Mouse (Mus musculus): Measurements from ENCODE around the gene C2cd2. TPM values are rescaled to one million over a fixed set of nuclear protein-coding genes. Genes with fewer than 3 reads are reported as not detected.

Gene C2cd2
- polyA plus RNA-seq, 1 experiment from 2014 or later, result 10.0 TPM

GRCm38 (mm10) chr16:97935815-97936214, 26.6 kb downstream of the C2cd2 start:
- H3K9ac ChIP-seq, result no peak overlapping the region
- H3K36me3 ChIP-seq (ENCODE audit: poor library complexity, severe bottlenecking), result no peaks in the 10 kb centered on the region
- no peak overlapping the region for H3K4me3 ChIP-seq
- no peaks in the 10 kb centered on the region for H3K27me3 ChIP-seq
- H3K4me1 ChIP-seq, result no peaks in the 10 kb centered on the region
- H3K27ac ChIP-seq, result no peak overlapping the region
- ATAC-seq, result no peak
- H3K4me2 ChIP-seq, result no peak overlapping the region
- no peaks in the 10 kb centered on the region for H3K9me3 ChIP-seq (replicated peaks)
- WGBS, result 82% methylated on average over 3 of the region's 3 CpGs

GRCm38 (mm10) chr16:97930231-97930630, 32.2 kb downstream of the C2cd2 start:
- Histone ChIP-seq H3K36me3 (ENCODE audit: poor library complexity, severe bottlenecking) (no peaks in the 10 kb centered on the region), H3K9ac (no peak overlapping the region), H3K4me1 (no peaks in the 10 kb centered on the region), H3K27me3 (no peaks in the 10 kb centered on the region), H3K4me2 (no peak overlapping the region), H3K4me3 (no peak overlapping the region), H3K27ac (no peak overlapping the region), H3K9me3 (replicated peaks) (no peaks in the 10 kb centered on the region)
- ATAC-seq, result no peak

- no peak for ATAC-seq
- H3K4me1 ChIP-seq, result no peaks in the 10 kb centered on the region
- no peak overlapping the region for H3K4me2 ChIP-seq
- no peaks in the 10 kb centered on the region for H3K36me3 ChIP-seq (ENCODE audit: poor library complexity, severe bottlenecking)
- no peaks in the 10 kb centered on the region for H3K9me3 ChIP-seq (replicated peaks)
- H3K27ac ChIP-seq, result no peak overlapping the region
- 67% methylated on average over 1 of the region's 1 CpGs for WGBS
- H3K27me3 ChIP-seq, result no peaks in the 10 kb centered on the region
- H3K4me3 ChIP-seq, result no peak overlapping the region
- H3K9ac ChIP-seq, result no peak overlapping the region
These were observed 32.9 kb downstream of the C2cd2 start for GRCm38 (mm10) chr16:97929520-97929919.

GRCm38 (mm10) chr16:97927331-97927938, 35.0 kb downstream of the C2cd2 start:
- WGBS, result 88% methylated on average over 3 of the region's 3 CpGs
- H3K4me2 ChIP-seq, result no peak overlapping the region
- no peak overlapping the region for H3K4me3 ChIP-seq
- H3K27me3 ChIP-seq, result 0 out of 2 replicates have a peak, but pooled peaks cover 2% of the 10 kb centered on the region
- H3K27ac ChIP-seq, result no peak overlapping the region
- H3K9ac ChIP-seq, result no peak overlapping the region
- 0 out of 2 replicates have a peak, but pooled peaks cover 4% of the 10 kb centered on the region for H3K4me1 ChIP-seq
- ATAC-seq, result no peak
- H3K36me3 ChIP-seq (ENCODE audit: poor library complexity, severe bottlenecking), result no peaks in the 10 kb centered on the region
- no peaks in the 10 kb centered on the region for H3K9me3 ChIP-seq (replicated peaks)

- no peak for ATAC-seq
- H3K9me3 ChIP-seq (replicated peaks), result no peaks in the 10 kb centered on the region
- no peak overlapping the region for H3K4me3 ChIP-seq
- H3K9ac ChIP-seq, result no peak overlapping the region
- 89% methylated on average over 9 of the region's 9 CpGs for WGBS
- H3K27ac ChIP-seq, result no peak overlapping the region
- H3K4me1 ChIP-seq, result peaks cover 10% of the 10 kb centered on the region
- H3K36me3 ChIP-seq (ENCODE audit: poor library complexity, severe bottlenecking), result no peaks in the 10 kb centered on the region
- H3K4me2 ChIP-seq, result no peak overlapping the region
- 0 out of 2 replicates have a peak, but pooled peaks cover 2% of the 10 kb centered on the region for H3K27me3 ChIP-seq
These were observed 36.0 kb downstream of the C2cd2 start for GRCm38 (mm10) chr16:97926381-97926780.

GRCm38 (mm10) chr16:97925760-97926159, 36.6 kb downstream of the C2cd2 start:
- Histone ChIP-seq H3K4me3 (no peak overlapping the region), H3K9ac (no peak overlapping the region), H3K9me3 (replicated peaks) (no peaks in the 10 kb centered on the region), H3K27me3 (0 out of 2 replicates have a peak, but pooled peaks cover 2% of the 10 kb centered on the region), H3K4me1 (peaks cover 16% of the 10 kb centered on the region), H3K27ac (no peak overlapping the region), H3K4me2 (no peak overlapping the region), H3K36me3 (ENCODE audit: poor library complexity, severe bottlenecking) (no peaks in the 10 kb centered on the region)
- no peak for ATAC-seq
- WGBS, result 86% methylated on average over 2 of the region's 2 CpGs

- no peaks in the 10 kb centered on the region for H3K36me3 ChIP-seq (ENCODE audit: poor library complexity, severe bottlenecking)
- no peak overlapping the region for H3K27ac ChIP-seq
- H3K4me1 ChIP-seq, result peaks cover 18% of the 10 kb centered on the region
- no peak overlapping the region for H3K4me3 ChIP-seq
- 86% methylated on average over 1 of the region's 1 CpGs for WGBS
- no peak overlapping the region for H3K4me2 ChIP-seq
- no peaks in the 10 kb centered on the region for H3K9me3 ChIP-seq (replicated peaks)
- ATAC-seq, result no peak
- H3K9ac ChIP-seq, result no peak overlapping the region
- 0 out of 2 replicates have a peak, but pooled peaks cover 2% of the 10 kb centered on the region for H3K27me3 ChIP-seq
These were observed 38.7 kb downstream of the C2cd2 start for GRCm38 (mm10) chr16:97923700-97924099.

GRCm38 (mm10) chr16:97922779-97923126, 39.6 kb downstream of the C2cd2 start:
- Histone ChIP-seq H3K27ac (no peak overlapping the region), H3K9ac (peak overlapping the region; percentile 88), H3K4me3 (peak overlapping the region; percentile 90), H3K27me3 (0 out of 2 replicates have a peak, but pooled peaks cover 2% of the 10 kb centered on the region), H3K9me3 (replicated peaks) (no peaks in the 10 kb centered on the region), H3K4me1 (peaks cover 18% of the 10 kb centered on the region), H3K36me3 (ENCODE audit: poor library complexity, severe bottlenecking) (no peaks in the 10 kb centered on the region), H3K4me2 (peak overlapping the region; percentile 95)
- WGBS, result under 1% methylated on average over 9 of the region's 9 CpGs
- ATAC-seq, result no peak; the same call in 1 of the 2 replicates

GRCm38 (mm10) chr16:97921961-97922778, 40.2 kb downstream of the C2cd2 start:
- no peaks in the 10 kb centered on the region for H3K9me3 ChIP-seq (replicated peaks)
- ATAC-seq, result peak; percentile 95
- H3K36me3 ChIP-seq (ENCODE audit: poor library complexity, severe bottlenecking), result no peaks in the 10 kb centered on the region
- peak overlapping the region; percentile 88 for H3K9ac ChIP-seq
- H3K4me1 ChIP-seq, result peaks cover 18% of the 10 kb centered on the region
- H3K27me3 ChIP-seq, result 0 out of 2 replicates have a peak, but pooled peaks cover 2% of the 10 kb centered on the region
- H3K4me2 ChIP-seq, result peak overlapping the region; percentile 95
- WGBS, result under 1% methylated on average over 74 of the region's 75 CpGs
- H3K4me3 ChIP-seq, result peak overlapping the region; percentile 90
- H3K27ac ChIP-seq, result no peak overlapping the region; the same call in 1 of the 2 replicates

- no peaks in the 10 kb centered on the region for H3K36me3 ChIP-seq (ENCODE audit: poor library complexity, severe bottlenecking)
- 0 out of 2 replicates have a peak, but pooled peaks cover 2% of the 10 kb centered on the region for H3K27me3 ChIP-seq
- no peak overlapping the region for H3K4me2 ChIP-seq
- H3K9ac ChIP-seq, result no peak overlapping the region
- WGBS, result 97% methylated on average over 1 of the region's 1 CpGs
- H3K27ac ChIP-seq, result no peak overlapping the region
- no peaks in the 10 kb centered on the region for H3K9me3 ChIP-seq (replicated peaks)
- no peak for ATAC-seq
- H3K4me1 ChIP-seq, result peaks cover 18% of the 10 kb centered on the region
- H3K4me3 ChIP-seq, result no peak overlapping the region
These were observed 41.8 kb downstream of the C2cd2 start for GRCm38 (mm10) chr16:97920621-97921020.

- 27% methylated on average over 2 of the region's 2 CpGs for WGBS
- no peak for ATAC-seq
- H3K9ac ChIP-seq, result no peak overlapping the region
These were observed 42.6 kb downstream of the C2cd2 start for GRCm38 (mm10) chr16:97919793-97920192.

GRCm38 (mm10) chr16:97912873-97913272, 49.5 kb downstream of the C2cd2 start:
- H3K27ac ChIP-seq, result no peak overlapping the region
- no peak overlapping the region for H3K4me2 ChIP-seq
- no peak overlapping the region for H3K9ac ChIP-seq
- no peak overlapping the region for H3K4me3 ChIP-seq
- ATAC-seq, result no peak
- H3K4me1 ChIP-seq, result no peaks in the 10 kb centered on the region
- no peaks in the 10 kb centered on the region for H3K36me3 ChIP-seq (ENCODE audit: poor library complexity, severe bottlenecking)
- no peaks in the 10 kb centered on the region for H3K9me3 ChIP-seq (replicated peaks)
- H3K27me3 ChIP-seq, result no peaks in the 10 kb centered on the region

More at GRCm38 (mm10) chr16:97919793-97920192, 42.6 kb downstream of the C2cd2 start:
- Histone ChIP-seq H3K4me2 (no peak overlapping the region), H3K36me3 (ENCODE audit: poor library complexity, severe bottlenecking) (no peaks in the 10 kb centered on the region), H3K9me3 (replicated peaks) (no peaks in the 10 kb centered on the region), H3K27me3 (0 out of 2 replicates have a peak, but pooled peaks cover 2% of the 10 kb centered on the region), H3K4me1 (peaks cover 18% of the 10 kb centered on the region), H3K4me3 (no peak overlapping the region), H3K27ac (no peak overlapping the region)
